Mouse (Mus musculus) MEL (cell line): ENCODE results near the gene Fmod. TPM values are rescaled to one million over a fixed set of nuclear protein-coding genes. Genes with fewer than 3 reads are reported as not detected.
A peak's percentile ranks its signal among the peaks of the same experiment; 100 is the strongest.

ENCODE experiments used
- DNase-seq: peaks from one replicate; pipeline ENCODE4 v3.0.0; 2011; ENCODE audit warnings: low read depth, low spot score
- H3K27ac ChIP-seq: 2 replicates; pipeline ENCODE4 v1.5.1; 2012; ENCODE audit warnings: low read depth, mild to moderate bottlenecking, control low read depth, low read length, moderate library complexity; ENCODE audit not compliant: control insufficient read depth
- H3K27me3 ChIP-seq, 2 experiments: fragments of 150-350 bp in 1 of 2; sonication (generic) in 1 of 2; 2 replicates each; pipeline ENCODE4 v1.6.1; 2012; ENCODE audit warnings: low read length in 2 of 2, mild to moderate bottlenecking in 2 of 2, improper control_type of control experiment in 1 of 2, moderate library complexity in 1 of 2; ENCODE audit not compliant: insufficient read depth in 2 of 2, control insufficient read depth in 1 of 2
- H3K36me3 ChIP-seq, 2 experiments: 2 replicates each; pipeline ENCODE4 v1.6.1; 2012 to 2014; ENCODE audit warnings: low read length in 2 of 2, improper control_type of control experiment in 1 of 2, inconsistent platforms in 1 of 2, mild to moderate bottlenecking in 1 of 2; ENCODE audit not compliant: insufficient read depth in 2 of 2, control insufficient read depth in 1 of 2
- H3K4me1 ChIP-seq, 2 experiments: fragments of 150-350 bp in 1 of 2; sonication (generic) in 1 of 2; 2 replicates each; pipeline ENCODE4 v1.6.1; 2012; ENCODE audit warnings: low read length in 2 of 2, improper control_type of control experiment in 1 of 2, mild to moderate bottlenecking in 1 of 2; ENCODE audit not compliant: insufficient read depth in 2 of 2, control insufficient read depth in 1 of 2
- H3K4me3 ChIP-seq, 2 experiments: fragments of 150-350 bp in 1 of 2; sonication (generic) in 1 of 2; 2 replicates each; pipeline ENCODE4 v1.5.1; 2012; ENCODE audit warnings: low read depth in 2 of 2, low read length in 2 of 2, mild to moderate bottlenecking in 2 of 2, moderate library complexity in 2 of 2, control low read depth in 1 of 2, improper control_type of control experiment in 1 of 2; ENCODE audit not compliant: control insufficient read depth in 1 of 2, insufficient read depth in 1 of 2
- H3K79me2 ChIP-seq: 2 replicates; pipeline ENCODE4 v1.6.1; 2012; ENCODE audit warnings: mild to moderate bottlenecking, low read length, moderate library complexity; ENCODE audit not compliant: control insufficient read depth, poor library complexity, insufficient read depth
- H3K9ac ChIP-seq: 2 replicates; pipeline ENCODE4 v1.6.1; 2012; ENCODE audit warnings: low read depth, mild to moderate bottlenecking, control low read depth, low read length, moderate library complexity; ENCODE audit not compliant: control insufficient read depth, poor library complexity, severe bottlenecking
- H3K9me3 ChIP-seq: fragments of 150-350 bp; sonication (generic); replicated peaks from 2 replicates; pipeline ENCODE4 v1.6.1; 2012; ENCODE audit warnings: mild to moderate bottlenecking, low read length, improper control_type of control experiment, moderate library complexity; ENCODE audit not compliant: insufficient read depth
- CHD2 ChIP-seq: IDR thresholded peaks from 2 replicates; pipeline ENCODE4 v1.6.1; 2011; ENCODE audit warnings: low read length, improper control_type of control experiment
- ELF1 ChIP-seq: IDR thresholded peaks from 2 replicates; pipeline ENCODE4 v1.6.1; 2014; ENCODE audit warnings: low read depth, mild to moderate bottlenecking, inconsistent platforms, low read length, improper control_type of control experiment, moderate library complexity
- EP300 ChIP-seq, 2 experiments: IDR thresholded peaks; 2 replicates each; pipeline ENCODE4 v1.6.1; 2011; ENCODE audit warnings: improper control_type of control experiment in 2 of 2, low read length in 2 of 2, low read depth in 1 of 2, mild to moderate bottlenecking in 1 of 2
- JUND ChIP-seq: IDR thresholded peaks from 2 replicates; pipeline ENCODE4 v1.6.1; 2011; ENCODE audit warnings: low read depth, mild to moderate bottlenecking, improper control_type of control experiment, low read length
- KAT2A ChIP-seq: conservative IDR thresholded peaks from 2 replicates; pipeline ENCODE4 v1.6.1; 2012; ENCODE audit warnings: low read depth, low read length, improper control_type of control experiment, inconsistent platforms
- MAX ChIP-seq: IDR thresholded peaks from 2 replicates; pipeline ENCODE4 v1.6.1; 2011; ENCODE audit warnings: low read length, improper control_type of control experiment
- NELFE ChIP-seq: IDR thresholded peaks from 2 replicates; pipeline ENCODE4 v1.6.1; 2011; ENCODE audit warnings: low read depth, low read length, improper control_type of control experiment
- NRF1 ChIP-seq: IDR thresholded peaks from 2 replicates; pipeline ENCODE4 v1.6.1; 2014; ENCODE audit warnings: low read depth, mild to moderate bottlenecking, inconsistent platforms, low read length, improper control_type of control experiment, moderate library complexity; ENCODE audit not compliant: poor library complexity, insufficient read depth, severe bottlenecking
- POLR2AphosphoS5 ChIP-seq: IDR thresholded peaks from 2 replicates; pipeline ENCODE4 v1.6.1; 2012; ENCODE audit warnings: low read depth, borderline replicate concordance, mild to moderate bottlenecking, inconsistent platforms, low read length, moderate library complexity, mixed read lengths
- TAL1 ChIP-seq: IDR thresholded peaks from 2 replicates; pipeline ENCODE4 v1.6.1; 2012; ENCODE audit warnings: mild to moderate bottlenecking, inconsistent platforms, low read length, moderate library complexity, mixed read lengths
- ZC3H11A ChIP-seq: IDR thresholded peaks from 2 replicates; pipeline ENCODE4 v1.6.1; 2012; ENCODE audit warnings: low read depth, mild to moderate bottlenecking, inconsistent platforms, low read length, improper control_type of control experiment
- ZKSCAN1 ChIP-seq: IDR thresholded peaks from 2 replicates; pipeline ENCODE4 v1.6.1; 2012; ENCODE audit warnings: low read depth, mild to moderate bottlenecking, inconsistent platforms, low read length, improper control_type of control experiment, moderate library complexity
- ZMIZ1 ChIP-seq: IDR thresholded peaks from 2 replicates; pipeline ENCODE4 v1.6.1; 2012; ENCODE audit warnings: low read depth, mild to moderate bottlenecking, inconsistent platforms, low read length, improper control_type of control experiment, moderate library complexity
- polyA plus RNA-seq, 2 experiments: library from polyadenylated mRNA; stranded (reverse) in 1 of 2; unstranded in 1 of 2; fragments of >175 nt in 1 of 2; fragments of >200 nt in 1 of 2; gene quantifications; 2 replicates each; pipeline versions ENCODE4 v1.2.1 to v1.2.4; 2012; ENCODE audit warnings: low replicate concordance in 2 of 2, low read depth in 1 of 2; ENCODE audit not compliant: insufficient read length in 2 of 2, insufficient read depth in 1 of 2, missing spikeins in 1 of 2
- total RNA-seq: library from RNA; depleted of rRNA; stranded (reverse); fragments of 300-350 nt; gene quantifications from 2 replicates; pipeline ENCODE4 v1.2.3, GENCODE M21; 2012

Gene Fmod
- total and polyA plus RNA-seq, 3 experiments: not detected

GRCm38 (mm10) chr1:134076789-134077188 lies 39.7 kb downstream of the Fmod start:
- H3K4me3 ChIP-seq: no peak overlapping the region

DNA sequence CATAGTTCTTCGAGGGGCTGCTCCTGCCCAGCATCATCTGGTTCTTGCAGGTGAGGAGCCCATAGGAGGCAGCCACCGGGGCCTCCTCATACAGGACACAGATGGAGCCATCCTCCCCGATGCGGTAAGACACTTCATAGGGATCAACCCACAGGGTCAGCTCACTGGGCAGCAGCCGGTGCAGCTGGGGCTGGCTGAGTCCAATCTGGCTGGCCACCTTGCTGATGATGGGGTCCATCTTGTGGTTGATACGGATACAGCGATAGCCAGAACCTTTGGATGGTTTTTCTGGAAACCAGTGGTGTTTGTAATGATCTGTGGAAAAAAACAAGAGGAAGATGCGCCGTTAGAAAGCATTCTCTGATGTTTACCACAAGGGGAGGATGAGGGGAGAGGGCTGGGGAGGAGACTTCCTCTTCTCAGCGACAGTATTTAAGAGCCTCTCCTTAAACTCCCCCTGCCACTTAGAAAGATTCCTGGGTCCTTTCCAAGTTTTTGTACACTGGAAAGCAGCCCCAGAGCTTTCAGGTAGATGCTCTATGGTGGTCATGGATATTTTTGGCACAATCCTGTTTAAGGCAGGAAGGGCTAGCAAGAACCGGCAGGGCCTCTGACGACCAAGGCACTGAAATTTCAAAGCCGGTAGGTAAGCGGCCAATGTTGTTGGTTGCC lies 40.5 kb downstream of the Fmod start:
- peak overlapping the region; percentile 70 for H3K9ac ChIP-seq
- H3K4me3 ChIP-seq: peak overlapping the region; percentile 61 to 72
- peaks cover 0 to 24% of the 10 kb centered on the region in 2 experiments; a peak in 2 of 4 replicates for H3K36me3 ChIP-seq
- no peaks in the 10 kb centered on the region for H3K9me3 ChIP-seq
- no peaks in the 10 kb centered on the region; the same call in 1 of the 2 replicates for H3K79me2 ChIP-seq
- no peaks in the 10 kb centered on the region for H3K27me3 ChIP-seq
- peak overlapping the region; percentile 82 for H3K27ac ChIP-seq
- DNase-seq: peak; percentile 83
- TF ChIP-seq ELF1: no peak
- TF ChIP-seq TAL1: peak; percentile 40
- peaks cover 11 to 34% of the 10 kb centered on the region in 2 experiments for H3K4me1 ChIP-seq

More at GRCm38 (mm10) chr1:134076789-134077188, 39.7 kb downstream of the Fmod start:
- Histone ChIP-seq H3K79me2 (no peaks in the 10 kb centered on the region; the same call in 1 of the 2 replicates), H3K27ac (no peak overlapping the region), H3K36me3 (peaks cover 0 to 30% of the 10 kb centered on the region in 2 experiments; a peak in 2 of 4 replicates), H3K27me3 (no peaks in the 10 kb centered on the region), H3K9ac (no peak overlapping the region), H3K9me3 (no peaks in the 10 kb centered on the region), H3K4me1 (peaks cover 18 to 40% of the 10 kb centered on the region in 2 experiments)
- DNase-seq: no peak
- TF ChIP-seq ELF1 (no peak), KAT2A (no peak), CHD2 (no peak), NRF1 (no peak), JUND (no peak), ZKSCAN1 (no peak), NELFE (no peak), MAX (no peak), POLR2AphosphoS5 (no peak; the same call in 1 of the 2 replicates), EP300 (IDR thresholded peaks at IDR 0.05; ENCODE audit: low read depth in 1 of 2, low read length in 2 of 2) (no peak), ZMIZ1 (no peak), ZC3H11A (no peak)
